Mouse (Mus musculus): ENCODE results near the gene Gm37240.

Gene Gm37240

GRCm38 (mm10) chr3:84542450-84542849 lies 1344.9 kb downstream of the Gm37240 start:
- DNase-seq (ENCODE audit: low spot score in 2 of 2), result peak; percentile 46 to 78

GRCm38 (mm10) chr3:84541881-84542280 lies 1345.4 kb downstream of the Gm37240 start:
- DNase-seq (ENCODE audit: low spot score in 2 of 2), result no peak

- no peak for DNase-seq (ENCODE audit: low spot score in 2 of 2)
Measured at GRCm38 (mm10) chr3:84540640-84541039, 1346.7 kb downstream of the Gm37240 start.

- no peak for DNase-seq (ENCODE audit: low spot score in 2 of 2)
Measured at GRCm38 (mm10) chr3:84536987-84537386, 1350.3 kb downstream of the Gm37240 start.

GRCm38 (mm10) chr3:84533227-84533626 lies 1354.1 kb downstream of the Gm37240 start:
- no peak for DNase-seq (ENCODE audit: low spot score in 2 of 2)

- DNase-seq (ENCODE audit: low spot score in 2 of 2), result no peak
Measured at GRCm38 (mm10) chr3:84529021-84529420, 1358.3 kb downstream of the Gm37240 start.

GRCm38 (mm10) chr3:84524952-84525351 lies 1362.4 kb downstream of the Gm37240 start:
- no peak for DNase-seq (ENCODE audit: low spot score in 2 of 2)

- no peak for DNase-seq (ENCODE audit: low spot score in 2 of 2)
Measured at GRCm38 (mm10) chr3:84516163-84516562, 1371.2 kb downstream of the Gm37240 start.

- no peak for DNase-seq (ENCODE audit: low spot score in 2 of 2)
Measured at GRCm38 (mm10) chr3:84512774-84513515, 1374.4 kb downstream of the Gm37240 start.

GRCm38 (mm10) chr3:84505193-84505592 lies 1382.1 kb downstream of the Gm37240 start:
- no peak for DNase-seq (ENCODE audit: low spot score in 2 of 2)

- DNase-seq (ENCODE audit: low spot score in 2 of 2), result no peak
Measured at GRCm38 (mm10) chr3:84504291-84504690, 1383.0 kb downstream of the Gm37240 start.

- no peak for DNase-seq (ENCODE audit: low spot score in 2 of 2)
Measured at GRCm38 (mm10) chr3:84502101-84502500, 1385.2 kb downstream of the Gm37240 start.

- no peak for DNase-seq (ENCODE audit: low spot score in 2 of 2)
Measured at GRCm38 (mm10) chr3:84500491-84500890, 1386.8 kb downstream of the Gm37240 start.

GRCm38 (mm10) chr3:84497718-84498117 lies 1389.6 kb downstream of the Gm37240 start:
- no peak for DNase-seq (ENCODE audit: low spot score in 2 of 2)

- no peak for DNase-seq (ENCODE audit: low spot score in 2 of 2)
Measured at GRCm38 (mm10) chr3:84492657-84493056, 1394.7 kb downstream of the Gm37240 start.

GRCm38 (mm10) chr3:84492148-84492547 lies 1395.2 kb downstream of the Gm37240 start:
- DNase-seq (ENCODE audit: low spot score in 2 of 2), result no peak

GRCm38 (mm10) chr3:84488716-84489115 lies 1398.6 kb downstream of the Gm37240 start:
- DNase-seq (ENCODE audit: low spot score in 2 of 2), result no peak

GRCm38 (mm10) chr3:84484891-84485290 lies 1402.4 kb downstream of the Gm37240 start:
- DNase-seq (ENCODE audit: low spot score in 2 of 2), result no peak

GRCm38 (mm10) chr3:84484333-84484732 lies 1403.0 kb downstream of the Gm37240 start:
- DNase-seq (ENCODE audit: low spot score in 2 of 2), result no peak

GRCm38 (mm10) chr3:84482121-84482520 lies 1405.2 kb downstream of the Gm37240 start:
- DNase-seq (ENCODE audit: low spot score in 2 of 2), result no peak

- peak; percentile 67 to 80 for DNase-seq (ENCODE audit: low spot score in 2 of 2)
Measured at GRCm38 (mm10) chr3:84481104-84481503, 1406.2 kb downstream of the Gm37240 start.

GRCm38 (mm10) chr3:84480006-84480897 lies 1407.1 kb downstream of the Gm37240 start, which contains the start of gene Fhdc1:
Gene Fhdc1 (minus strand): TSS chr3:84480429.
- peak; percentile 71 to 86 for DNase-seq (ENCODE audit: low spot score in 2 of 2)

Data from spleen, postnatal 4 days (tissue).